Mouse (Mus musculus) kidney, postnatal 0 days (tissue): ENCODE data around the gene Ap1m1. TPM values are rescaled to one million over a fixed set of nuclear protein-coding genes. Genes with fewer than 3 reads are reported as not detected.

Experiments used
- ATAC-seq: fragments of 200-750 bp; cut with Nextera tagmentation; replicated peaks from 2 replicates; pipeline ENCODE4 v1.8.0; 2017; ENCODE audit warnings: low read depth, moderate number of reproducible peaks, moderate TSS enrichment, moderate library complexity; ENCODE audit not compliant: low FRiP score
- DNase-seq: peaks from one replicate; pipeline ENCODE4 v3.0.0-alpha.2; 2016; ENCODE audit warnings: low spot score
- H3K27ac ChIP-seq: fragments of 300-500 bp; sonication (generic); 2 replicates; pipeline ENCODE4 v1.5.1; 2014; ENCODE audit warnings: mild to moderate bottlenecking
- H3K27me3 ChIP-seq: fragments of 300-500 bp; sonication (generic); 2 replicates; pipeline ENCODE4 v1.6.1; 2014; ENCODE audit warnings: low read length, mixed read lengths; ENCODE audit not compliant: insufficient read depth
- H3K36me3 ChIP-seq: fragments of 300-500 bp; sonication (generic); 2 replicates; pipeline ENCODE4 v1.6.1; 2014; ENCODE audit warnings: low read length, mixed read lengths; ENCODE audit not compliant: insufficient read depth
- H3K4me1 ChIP-seq: fragments of 300-500 bp; sonication (generic); replicated peaks from 2 replicates; pipeline ENCODE4 v1.6.1; 2014; ENCODE audit warnings: antibody characterized with exemption, low read length, mixed read lengths; ENCODE audit not compliant: insufficient read depth
- H3K4me2 ChIP-seq: fragments of 300-500 bp; sonication (generic); 2 replicates; pipeline ENCODE4 v1.6.1; 2014; ENCODE audit warnings: mild to moderate bottlenecking, low read length, moderate library complexity, mixed read lengths
- H3K4me3 ChIP-seq: fragments of 300-500 bp; sonication (generic); replicated peaks from 2 replicates; pipeline ENCODE4 v1.5.1; 2014; ENCODE audit warnings: low read depth, low read length
- H3K9ac ChIP-seq: fragments of 300-500 bp; sonication (generic); 2 replicates; pipeline ENCODE4 v1.6.1; 2014; ENCODE audit warnings: low read depth, low read length
- H3K9me3 ChIP-seq: fragments of 300-500 bp; sonication (generic); replicated peaks from 2 replicates; pipeline ENCODE4 v1.6.1; 2016; ENCODE audit warnings: low read length, inconsistent platforms, mixed read lengths
- CTCF ChIP-seq: IDR thresholded peaks from 2 replicates; pipeline ENCODE4 v1.5.1; 2016; ENCODE audit warnings: antibody characterized with exemption, low read depth, mild to moderate bottlenecking, moderate library complexity
- WGBS: fragments of 180-500 bp; shearing (Covaris S2); extraction: QIAGEN DNeasy Blood & Tissue Kit; methylation state at CpG from one replicate; pipeline ENCODE4 v1.1.7; 2014; 5-methylcytosine and 5-hydroxymethylcytosine counted together
- polyA plus RNA-seq: library from polyadenylated mRNA; unstranded; fragments of >200 nt; fragmentation: Nextera tagmentation; extraction: Ambion mirVana; gene quantifications from 2 replicates; pipeline ENCODE4 v1.2.1, GENCODE M21; 2015

Gene Ap1m1
- polyA plus RNA-seq, 1 experiment from 2014 or later: 93.0 TPM

- Histone ChIP-seq H3K4me2 (no peak overlapping the region), H3K9me3 (no peaks in the 10 kb centered on the region), H3K27me3 (no peaks in the 10 kb centered on the region), H3K4me3 (no peak overlapping the region), H3K9ac (no peak overlapping the region), H3K4me1 (no peaks in the 10 kb centered on the region), H3K27ac (no peak overlapping the region), H3K36me3 (no peaks in the 10 kb centered on the region)
- ATAC-seq (no peak), DNase-seq (no peak)
- no peak for TF ChIP-seq CTCF
- WGBS: 72% methylated on average over 2 of the region's 2 CpGs
Measured at GRCm38 (mm10) chr8:72210710-72211109, 29.1 kb upstream of the Ap1m1 start.

- DNase-seq: no peak
- no peak for TF ChIP-seq CTCF
- Histone ChIP-seq H3K9me3 (no peaks in the 10 kb centered on the region), H3K36me3 (no peaks in the 10 kb centered on the region), H3K4me1 (no peaks in the 10 kb centered on the region), H3K27me3 (no peaks in the 10 kb centered on the region), H3K9ac (no peak overlapping the region), H3K4me3 (no peak overlapping the region), H3K27ac (no peak overlapping the region), H3K4me2 (no peak overlapping the region)
- no peak for ATAC-seq
- 88% methylated on average over 1 of the region's 1 CpGs for WGBS
Measured at GRCm38 (mm10) chr8:72211846-72212245, 28.0 kb upstream of the Ap1m1 start.

- H3K4me3 ChIP-seq: no peak within 1 kb of the TSS
- no peaks in the 10 kb centered on the region for H3K4me1 ChIP-seq
- no peak within 1 kb of the TSS for H3K9ac ChIP-seq
- H3K36me3 ChIP-seq: no peaks in the 10 kb centered on the region
- DNase-seq (no peak), ATAC-seq (no peak)
- H3K9me3 ChIP-seq: no peaks in the 10 kb centered on the region
- no peak for TF ChIP-seq CTCF
- no peak within 1 kb of the TSS for H3K4me2 ChIP-seq
- H3K27ac ChIP-seq: no peak within 1 kb of the TSS
- no peaks in the 10 kb centered on the region for H3K27me3 ChIP-seq
- 37% methylated on average over 4 of the region's 4 CpGs for WGBS
Measured at GRCm38 (mm10) chr8:72212751-72213150, 27.1 kb upstream of the Ap1m1 start, which contains the start of gene Cib3. Cib3 (minus strand) TSS chr8:72212837.

- ATAC-seq: no peak
- WGBS: 76% methylated on average over 4 of the region's 4 CpGs
- Histone ChIP-seq H3K27ac (no peak within 1 kb of the TSS), H3K4me2 (no peak within 1 kb of the TSS), H3K9me3 (no peaks in the 10 kb centered on the region), H3K36me3 (no peaks in the 10 kb centered on the region), H3K9ac (no peak within 1 kb of the TSS), H3K4me3 (no peak within 1 kb of the TSS), H3K27me3 (no peaks in the 10 kb centered on the region), H3K4me1 (no peaks in the 10 kb centered on the region)
- no peak for TF ChIP-seq CTCF
- no peak for DNase-seq
Measured at GRCm38 (mm10) chr8:72213536-72213935, 26.3 kb upstream of the Ap1m1 start, which contains the start of gene Gm11034. Gm11034 (minus strand) TSS chr8:72213636.

- WGBS: 30% methylated on average over 2 of the region's 2 CpGs
- Histone ChIP-seq H3K9ac (no peak overlapping the region), H3K27ac (no peak overlapping the region), H3K36me3 (no peaks in the 10 kb centered on the region), H3K9me3 (no peaks in the 10 kb centered on the region), H3K4me1 (no peaks in the 10 kb centered on the region), H3K4me3 (no peak overlapping the region), H3K4me2 (no peak overlapping the region), H3K27me3 (no peaks in the 10 kb centered on the region)
- peak; percentile 60; the same call in 1 of the 2 replicates for TF ChIP-seq CTCF
- ATAC-seq (no peak), DNase-seq (peak; percentile 11)
Measured at GRCm38 (mm10) chr8:72215060-72215459, 24.8 kb upstream of the Ap1m1 start.

- Histone ChIP-seq H3K9me3 (no peaks in the 10 kb centered on the region), H3K27ac (no peak overlapping the region), H3K27me3 (no peaks in the 10 kb centered on the region), H3K4me3 (no peak overlapping the region), H3K4me2 (no peak overlapping the region), H3K36me3 (no peaks in the 10 kb centered on the region), H3K9ac (no peak overlapping the region), H3K4me1 (no peaks in the 10 kb centered on the region)
- no peak for TF ChIP-seq CTCF
- WGBS: 32% methylated on average over 1 of the region's 1 CpGs
- ATAC-seq (no peak), DNase-seq (no peak)
Measured at GRCm38 (mm10) chr8:72215871-72216270, 23.9 kb upstream of the Ap1m1 start.
